Mouse (Mus musculus) monocyte, adult 5-6 weeks (primary cell): ENCODE results near the gene Gpi1. TPM values are rescaled to one million over a fixed set of nuclear protein-coding genes. Genes with fewer than 3 reads are reported as not detected.
"Not testable (repeated sequence)": the region's sequence is repeated elsewhere in the genome, so short reads cannot be mapped to it uniquely, and the experiment has no call there.

Experiments
- ATAC-seq: fragments of 153-309, 156-312 bp; replicated peaks from 2 replicates; pipeline ENCODE4 v1.8.0; 2017; ENCODE audit warnings: mild to moderate bottlenecking; ENCODE audit not compliant: low TSS enrichment, insufficient number of reproducible peaks, severe bottlenecking, poor library complexity, low FRiP score
- total RNA-seq: library from RNA; stranded (forward); fragments of 200-1000, 200-491, 200-594 nt; gene quantifications from 3 replicates; pipeline ENCODE4 v1.2.3, GENCODE M21; 2017

The Gpi1 gene
- total RNA-seq, 1 experiment from 2014 or later: 277 TPM

GRCm38 (mm10) chr7:34198346-34198745 lies 31.8 kb downstream of the Gpi1 start:
- peak; percentile 62 for ATAC-seq

GRCm38 (mm10) chr7:34196132-34197128 lies 33.7 kb downstream of the Gpi1 start, which contains the start of gene Pdcd2l:
Gene Pdcd2l, minus strand, starts transcription at chr7:34196661.
- ATAC-seq: peak; percentile 82

- no peak for ATAC-seq
Measured at GRCm38 (mm10) chr7:34195632-34196031, 34.5 kb downstream of the Gpi1 start.

GRCm38 (mm10) chr7:34192825-34193224 lies 37.3 kb downstream of the Gpi1 start:
- ATAC-seq: peak; percentile 83

GRCm38 (mm10) chr7:34189376-34189989 lies 40.7 kb downstream of the Gpi1 start:
- peak; percentile 75 for ATAC-seq

GRCm38 (mm10) chr7:34183794-34184193 lies 46.3 kb downstream of the Gpi1 start:
- no peak for ATAC-seq

- no peak for ATAC-seq
Measured at GRCm38 (mm10) chr7:34183356-34183755, 46.8 kb downstream of the Gpi1 start.

- ATAC-seq: not testable (repeated sequence)
Measured at GRCm38 (mm10) chr7:34176241-34176640, 53.9 kb downstream of the Gpi1 start.

- no peak for ATAC-seq
Measured at GRCm38 (mm10) chr7:34172251-34172650, 57.9 kb downstream of the Gpi1 start.

- ATAC-seq: no peak
Measured at GRCm38 (mm10) chr7:34169454-34169853, 60.7 kb downstream of the Gpi1 start, which contains the start of gene Uba2. Gene Uba2, minus strand, starts transcription at chr7:34169599.

GRCm38 (mm10) chr7:34168470-34169251 lies 61.5 kb downstream of the Gpi1 start:
- ATAC-seq: peak; percentile 92

- peak; percentile 27 for ATAC-seq
Measured at GRCm38 (mm10) chr7:34167766-34168469, 62.2 kb downstream of the Gpi1 start.

- no peak for ATAC-seq
Measured at GRCm38 (mm10) chr7:34166850-34167249, 63.3 kb downstream of the Gpi1 start.

GRCm38 (mm10) chr7:34165999-34166398 lies 64.1 kb downstream of the Gpi1 start:
- ATAC-seq: no peak

- ATAC-seq: no peak
Measured at GRCm38 (mm10) chr7:34164671-34165070, 65.5 kb downstream of the Gpi1 start.

- ATAC-seq: no peak
Measured at GRCm38 (mm10) chr7:34159167-34159566, 71.0 kb downstream of the Gpi1 start.

GRCm38 (mm10) chr7:34157994-34158393 lies 72.1 kb downstream of the Gpi1 start:
- no peak for ATAC-seq
